Mouse (Mus musculus) heart, postnatal 0 days (tissue): ENCODE data around the gene Esr1.

Experiments used
- CTCF ChIP-seq: IDR thresholded peaks from 2 replicates; pipeline ENCODE4 v1.5.1; 2016; ENCODE audit warnings: antibody characterized with exemption, control low read depth, low read depth
- EP300 ChIP-seq: IDR thresholded peaks from 2 replicates; pipeline ENCODE4 v1.6.1; 2016; ENCODE audit warnings: antibody characterized with exemption, low read depth

- TF ChIP-seq CTCF (no peak), EP300 (no peak)
Measured at GRCm38 (mm10) chr10:4944725-4945124, 333.3 kb downstream of the Esr1 start.
